Mouse (Mus musculus): Measurements from ENCODE around the gene Cadps. TPM values are rescaled to one million over a fixed set of nuclear protein-coding genes. Genes with fewer than 3 reads are reported as not detected.

Cadps gene
- total RNA-seq, 2 experiments from 2014 or later: 232 to 234 TPM

- no peak for DNase-seq (ENCODE audit: low spot score in 2 of 2)
- no peak overlapping the region for H3K27ac ChIP-seq
- H3K4me3 ChIP-seq: no peak overlapping the region
- TF ChIP-seq CTCF (conservative IDR thresholded peaks at IDR 0.05): no peak
Measured at GRCm38 (mm10) chr14:12707395-12707794, 115.5 kb downstream of the Cadps start.

GRCm38 (mm10) chr14:12704461-12704860 lies 118.4 kb downstream of the Cadps start:
- no peak for DNase-seq (ENCODE audit: low spot score in 2 of 2)
- no peak for TF ChIP-seq CTCF (conservative IDR thresholded peaks at IDR 0.05)
- Histone ChIP-seq H3K27ac (no peak overlapping the region), H3K4me3 (no peak overlapping the region)

- TF ChIP-seq CTCF (conservative IDR thresholded peaks at IDR 0.05): no peak
- H3K27ac ChIP-seq: no peak overlapping the region
- no peak overlapping the region for H3K4me3 ChIP-seq
- no peak for DNase-seq (ENCODE audit: low spot score in 2 of 2)
Measured at GRCm38 (mm10) chr14:12690201-12690600, 132.7 kb downstream of the Cadps start.

- Histone ChIP-seq H3K27ac (no peak overlapping the region), H3K4me3 (no peak overlapping the region)
- no peak for DNase-seq (ENCODE audit: low spot score in 2 of 2)
- no peak for TF ChIP-seq CTCF (conservative IDR thresholded peaks at IDR 0.05)
Measured at GRCm38 (mm10) chr14:12685015-12685414, 137.9 kb downstream of the Cadps start.

- peak in 1 of 2 experiments; percentile 29 for DNase-seq (ENCODE audit: low spot score in 2 of 2)
- no peak for TF ChIP-seq CTCF (conservative IDR thresholded peaks at IDR 0.05)
- Histone ChIP-seq H3K27ac (peak overlapping the region; percentile 9; the same call in 1 of the 2 replicates), H3K4me3 (no peak overlapping the region)
Measured at GRCm38 (mm10) chr14:12680819-12681638, 141.8 kb downstream of the Cadps start.

- H3K27ac ChIP-seq: no peak overlapping the region
- no peak overlapping the region for H3K4me3 ChIP-seq
- no peak for TF ChIP-seq CTCF (conservative IDR thresholded peaks at IDR 0.05)
- no peak for DNase-seq (ENCODE audit: low spot score in 2 of 2)
Measured at GRCm38 (mm10) chr14:12661430-12661829, 161.4 kb downstream of the Cadps start.

GRCm38 (mm10) chr14:12657351-12657750 lies 165.5 kb downstream of the Cadps start:
- no peak for DNase-seq (ENCODE audit: low spot score in 2 of 2)

GRCm38 (mm10) chr14:12642868-12643512 lies 179.9 kb downstream of the Cadps start:
- Histone ChIP-seq H3K27ac (no peak overlapping the region), H3K4me3 (no peak overlapping the region)
- no peak for DNase-seq (ENCODE audit: low spot score in 2 of 2)
- no peak for TF ChIP-seq CTCF (conservative IDR thresholded peaks at IDR 0.05)

More at GRCm38 (mm10) chr14:12657351-12657750, 165.5 kb downstream of the Cadps start:
- no peak overlapping the region for H3K27ac ChIP-seq
- no peak for TF ChIP-seq CTCF (conservative IDR thresholded peaks at IDR 0.05)
- H3K4me3 ChIP-seq: no peak overlapping the region

GRCm38 (mm10) chr14:12638762-12639161 lies 184.1 kb downstream of the Cadps start:
- no peak overlapping the region for H3K27ac ChIP-seq
- TF ChIP-seq CTCF (conservative IDR thresholded peaks at IDR 0.05): no peak
- no peak overlapping the region for H3K4me3 ChIP-seq
- no peak for DNase-seq (ENCODE audit: low spot score in 2 of 2)

GRCm38 (mm10) chr14:12637121-12637754 lies 185.6 kb downstream of the Cadps start:
- TF ChIP-seq CTCF (conservative IDR thresholded peaks at IDR 0.05): no peak
- H3K27ac ChIP-seq: no peak overlapping the region
- DNase-seq (ENCODE audit: low spot score in 2 of 2): no peak
- no peak overlapping the region for H3K4me3 ChIP-seq

GRCm38 (mm10) chr14:12624256-12625130 lies 198.4 kb downstream of the Cadps start:
- Histone ChIP-seq H3K4me3 (no peak overlapping the region), H3K27ac (no peak overlapping the region)
- DNase-seq (ENCODE audit: low spot score in 2 of 2): peak in 1 of 2 experiments; percentile 61
- peak; percentile 83 for TF ChIP-seq CTCF (conservative IDR thresholded peaks at IDR 0.05)

- H3K27ac ChIP-seq: no peak overlapping the region
- TF ChIP-seq CTCF (conservative IDR thresholded peaks at IDR 0.05): no peak
- no peak for DNase-seq (ENCODE audit: low spot score in 2 of 2)
- no peak overlapping the region for H3K4me3 ChIP-seq
Measured at GRCm38 (mm10) chr14:12607025-12607424, 215.9 kb downstream of the Cadps start.
